In genomic region chr9:109432956-109433355, GRCm38 (mm10) we compare ENCODE assay signal across 25 mouse cellular contexts. TPM values are rescaled to one million over a fixed set of nuclear protein-coding genes. Genes with fewer than 3 reads are reported as not detected.
DNase-seq lines count a peak whose midpoint lies in the region; ATAC-seq lines count a peak whose summit lies in the region.
"Had no signal": no experiment of that assay in that cellular context is flagged by ENCODE, and none has a peak within 500 bp of the region (broad histone marks: within the 10 kb centered on the region; RNA-seq: fewer than 3 reads in every experiment).

No protein-coding gene starts in this region.

- H3K36me3 ChIP-seq in megakaryocyte, embryonic 14.5 days (replicated peaks; ENCODE audit: low read length) = no peaks in the 10 kb centered on the region
- H3K36me3 ChIP-seq: embryonic facial prominence, embryonic 10.5 days; forebrain, embryonic 10.5 days; heart, embryonic 10.5 days; hindbrain, embryonic 13.5 days had no signal

- intact Hi-C loops in left cerebral cortex, postnatal 10 days (cut with DNase I) = loop anchor here (10.0 kb wide), 1 partner anchor 82 kb away; no protein-coding TSS in a partner anchor

- H3K9me3 ChIP-seq in megakaryocyte, embryonic 14.5 days = peaks cover 3% of the 10 kb centered on the region; the same call in 1 of the 2 replicates
- H3K9me3 ChIP-seq: embryonic facial prominence, embryonic 10.5 days; forebrain, embryonic 10.5 days; heart, embryonic 10.5 days; hindbrain, embryonic 13.5 days had no signal

- H3K27me3 ChIP-seq in megakaryocyte, embryonic 14.5 days (replicated peaks) = no peaks in the 10 kb centered on the region
- H3K27me3 ChIP-seq: hindbrain, embryonic 13.5 days had no signal

- DNase-seq in adrenal gland, adult 8-10 months = peak; percentile 10
- no peak for DNase-seq in adrenal gland, postnatal 4 days (ENCODE audit: low spot score in 2 of 2)
- DNase-seq in adrenal gland, postnatal 14 days = peak; percentile 37
- DNase-seq in skeletal muscle tissue, adult 2 months (ENCODE audit: low read depth, low spot score) = peak; percentile 5
- DNase-seq in left cerebral cortex, postnatal 10 days (ENCODE audit: extremely low spot score in 1 of 2, low spot score in 2 of 2) = no peak
- DNase-seq: cerebellum, adult 11-12 months; cerebellum, adult 9-11 months; gastrocnemius, adult 2 months; gastrocnemius, postnatal 25 days; heart, adult 11 months; heart, postnatal 10 days had no signal

- H3K4me1 ChIP-seq in megakaryocyte, embryonic 14.5 days = no peaks in the 10 kb centered on the region
- H3K4me1 ChIP-seq: embryonic facial prominence, embryonic 10.5 days; forebrain, embryonic 10.5 days; heart, embryonic 10.5 days; hindbrain, embryonic 13.5 days had no signal

- ATAC-seq in megakaryocyte, adult 5-6 weeks (ENCODE audit: poor library complexity, severe bottlenecking) = no peak
- ATAC-seq: forebrain, embryonic 14.5 days; hindbrain, postnatal 0 days had no signal

- H3K4me3 ChIP-seq in megakaryocyte, embryonic 14.5 days (replicated peaks) = peak overlapping the region; percentile 29
- H3K4me3 ChIP-seq: embryonic facial prominence, embryonic 10.5 days; forebrain, embryonic 10.5 days; gastrocnemius, adult 2 months; heart, embryonic 10.5 days; hindbrain, embryonic 13.5 days had no signal

RNA-seq across cellular contexts. Expression of gene Fbxw16, which starts 16.0 kb away (rescaled TPM):
- total RNA-seq in adrenal gland, adult 8-10 months (2022) = not detected
- not detected for total RNA-seq in adrenal gland, postnatal 4 days (2021)
- polyA plus RNA-seq in megakaryocyte, embryonic 14.5 days (2012; ENCODE audit: insufficient read depth, low replicate concordance) = not detected in 2 replicates
- total RNA-seq in megakaryocyte, adult 5-6 weeks (2015) = not detected in 2 replicates
- total RNA-seq in megakaryocyte, adult 5-6 weeks (2017) = not detected in 2 replicates
- not detected in 2 replicates for total RNA-seq in adrenal gland, postnatal 14 days (2021)
- not detected for total RNA-seq in left cerebral cortex, postnatal 10 days (2021)
- total RNA-seq: gastrocnemius, adult 2 months; gastrocnemius, postnatal 25 days; heart, postnatal 10 days; hematopoietic stem cell, adult 5-6 weeks; hindbrain, postnatal 0 days; MEL had no signal
- polyA plus RNA-seq: C2C12; embryonic facial prominence, embryonic 10.5 days; embryonic facial prominence, embryonic 14.5 days; forebrain, embryonic 10.5 days; forebrain, embryonic 14.5 days; heart, embryonic 10.5 days; heart, embryonic 14.5 days; hindbrain, embryonic 13.5 days; hindbrain, postnatal 0 days; intestine, embryonic 14.5 days had no signal

RNA-seq across cellular contexts. Expression of gene Fbxw22, which starts 28.9 kb away (rescaled TPM):
- not detected for total RNA-seq in adrenal gland, adult 8-10 months (2022)
- not detected for total RNA-seq in adrenal gland, postnatal 4 days (2021)
- polyA plus RNA-seq in megakaryocyte, embryonic 14.5 days (2012; ENCODE audit: insufficient read depth, low replicate concordance) = not detected in 2 replicates
- not detected in 2 replicates for total RNA-seq in megakaryocyte, adult 5-6 weeks (2015)
- total RNA-seq in megakaryocyte, adult 5-6 weeks (2017) = not detected in 2 replicates
- total RNA-seq in adrenal gland, postnatal 14 days (2021) = not detected in 2 replicates
- not detected for total RNA-seq in left cerebral cortex, postnatal 10 days (2021)
- total RNA-seq: gastrocnemius, adult 2 months; gastrocnemius, postnatal 25 days; heart, postnatal 10 days; hematopoietic stem cell, adult 5-6 weeks; hindbrain, postnatal 0 days; MEL had no signal
- polyA plus RNA-seq: C2C12; embryonic facial prominence, embryonic 10.5 days; embryonic facial prominence, embryonic 14.5 days; forebrain, embryonic 10.5 days; forebrain, embryonic 14.5 days; heart, embryonic 10.5 days; heart, embryonic 14.5 days; hindbrain, embryonic 13.5 days; hindbrain, postnatal 0 days; intestine, embryonic 14.5 days had no signal

Comparison
In these comparisons a context has a peak if more than half of its experiments do, and no peak if none do; other contexts are left out.
1. DNase-seq: peak in adrenal gland, adult 8-10 months (single experiment), adrenal gland, postnatal 14 days (single experiment) and skeletal muscle tissue, adult 2 months (single experiment); none in adrenal gland, postnatal 4 days (0 of 2) and left cerebral cortex, postnatal 10 days (0 of 2).